Mouse (Mus musculus): ENCODE results near the gene Ndufb3. TPM values are rescaled to one million over a fixed set of nuclear protein-coding genes. Genes with fewer than 3 reads are reported as not detected.
"Not testable (repeated sequence)": the region's sequence is repeated elsewhere in the genome, so short reads cannot be mapped to it uniquely, and the experiment has no call there.

Gene Ndufb3
- total RNA-seq (2021), result 100 to 1,000 TPM; 109 to 114 TPM
- long read RNA-seq, experiment 1, transcript Ndufb3-201 (3 exons, 763 nt), result major isoform, 52 of 262 reads
- long read RNA-seq, experiment 1, partial matches to known transcripts, result 207 of 262 reads
- long read RNA-seq, experiment 1, other reads (novel, unspliced or antisense), result 3 of 262 reads
- long read RNA-seq, experiment 2, transcript Ndufb3-201 (3 exons, 763 nt), result major isoform, 42 of 149 reads
- long read RNA-seq, experiment 2, partial matches to known transcripts, result 106 of 149 reads
- long read RNA-seq, experiment 2, other reads (novel, unspliced or antisense), result 1 of 149 reads

GRCm38 (mm10) chr1:58586171-58586997 is at the start of gene Ndufb3, which contains the start of gene Fam126b:
Gene Ndufb3, plus strand, starts transcription at chr1:58586384.
Gene Fam126b, minus strand, starts transcription at chr1:58586323.
- intact Hi-C loops (cut with DNase I), result loop anchor here (2.0 to 10.0 kb wide), 2 partner anchors 66 to 1182 kb away; partner anchors contain the start of genes Maip1 and Tyw5

GRCm38 (mm10) chr1:58541386-58541785 is 44.8 kb upstream of the Ndufb3 start:
- Histone ChIP-seq H3K27ac (no peak overlapping the region), H3K4me3 (no peak overlapping the region)
- no peak for DNase-seq (ENCODE audit: extremely low spot score in 1 of 2, low spot score in 2 of 2)
- no peak for TF ChIP-seq CTCF (IDR thresholded peaks at IDR 0.05)
- intact Hi-C loops (cut with DNase I), result no loop called here

More at GRCm38 (mm10) chr1:58586171-58586997, at the start of gene Ndufb3, which contains the start of gene Fam126b:
- Histone ChIP-seq H3K27ac (peak within 1 kb of the TSS; percentile 99), H3K4me3 (peak within 1 kb of the TSS; percentile 88)
- TF ChIP-seq CTCF (IDR thresholded peaks at IDR 0.05), result no peak; the same call in 1 of the 2 replicates
- DNase-seq (ENCODE audit: extremely low spot score in 1 of 2, low spot score in 2 of 2), result peak; percentile 87 to 88

DNA sequence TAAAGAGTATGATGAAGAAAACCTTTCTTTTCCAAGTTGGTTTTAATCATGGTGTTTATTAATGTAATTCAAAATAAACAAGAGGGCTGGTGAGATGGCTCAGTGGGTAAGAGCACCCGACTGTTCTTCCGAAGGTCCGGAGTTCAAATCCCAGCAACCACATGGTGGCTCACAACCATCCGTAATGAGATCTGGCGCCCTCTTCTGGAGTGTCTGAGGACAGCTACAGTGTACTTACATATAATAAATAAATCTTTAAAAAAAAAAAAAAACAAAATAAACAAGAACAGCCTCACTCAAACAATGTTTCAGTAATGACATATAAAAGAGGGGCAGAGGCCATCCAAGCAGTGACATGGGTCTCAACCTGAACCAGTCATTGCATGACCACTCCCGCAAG is 25.8 kb upstream of the Ndufb3 start:
- H3K4me3 ChIP-seq; intact Hi-C loops (cut with DNase I); DNase-seq (ENCODE audit: extremely low spot score in 1 of 2, low spot score in 2 of 2); H3K27ac ChIP-seq: not testable (repeated sequence)
- TF ChIP-seq CTCF (IDR thresholded peaks at IDR 0.05), result peak; percentile 14

DNA sequence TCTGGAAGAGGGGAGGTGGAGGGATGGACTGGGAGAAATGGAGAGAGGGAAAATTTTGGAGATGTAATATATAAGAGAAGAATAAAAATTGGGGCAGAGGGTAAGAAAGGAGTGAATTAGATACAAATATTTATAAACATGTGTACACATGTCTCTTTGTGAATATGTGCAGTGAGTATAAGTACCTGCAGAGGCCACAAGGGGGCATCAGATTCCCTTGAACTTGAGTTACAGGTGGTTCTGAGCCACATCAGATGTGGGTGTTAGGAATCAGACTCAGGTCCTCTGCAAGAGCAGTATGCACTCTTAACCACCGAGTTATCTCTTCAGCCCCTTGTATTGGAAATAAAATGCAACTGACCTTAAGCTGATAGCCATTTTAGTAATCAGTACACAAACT is 23.7 kb upstream of the Ndufb3 start:
- intact Hi-C loops (cut with DNase I), result no loop called here
- peak; percentile 70 for TF ChIP-seq CTCF (IDR thresholded peaks at IDR 0.05)
- H3K27ac ChIP-seq, result no peak overlapping the region
- no peak for DNase-seq (ENCODE audit: extremely low spot score in 1 of 2, low spot score in 2 of 2)
- H3K4me3 ChIP-seq, result no peak overlapping the region

DNA sequence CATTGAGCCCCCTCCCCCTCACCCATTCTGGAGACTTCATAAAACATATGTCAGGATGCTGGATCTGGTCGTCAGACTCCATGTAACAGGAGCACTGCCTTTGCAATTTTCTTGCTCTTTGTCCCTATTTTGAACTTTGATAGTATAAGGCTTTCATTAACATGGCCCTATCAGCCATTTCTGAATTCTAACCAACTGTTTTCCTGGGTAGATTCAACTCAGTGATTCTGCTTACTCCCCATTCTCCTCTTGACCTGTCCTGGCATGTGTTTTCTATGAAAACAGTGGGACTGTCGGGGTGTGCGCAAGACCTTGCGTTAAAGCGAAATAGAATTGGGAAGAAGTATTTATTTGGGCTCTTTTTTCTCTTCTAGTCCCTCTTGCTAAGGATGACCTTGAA is 21.2 kb upstream of the Ndufb3 start:
- no peak for DNase-seq (ENCODE audit: extremely low spot score in 1 of 2, low spot score in 2 of 2)
- Histone ChIP-seq H3K27ac (no peak overlapping the region), H3K4me3 (no peak overlapping the region)
- intact Hi-C loops (cut with DNase I), result no loop called here
- no peak for TF ChIP-seq CTCF (IDR thresholded peaks at IDR 0.05)

- Histone ChIP-seq H3K4me3 (no peak overlapping the region), H3K27ac (no peak overlapping the region)
- no peak for TF ChIP-seq CTCF (IDR thresholded peaks at IDR 0.05)
- no peak for DNase-seq (ENCODE audit: extremely low spot score in 1 of 2, low spot score in 2 of 2)
- intact Hi-C loops (cut with DNase I), result no loop called here
These were observed 19.6 kb upstream of the Ndufb3 start for GRCm38 (mm10) chr1:58566621-58567020.

DNA sequence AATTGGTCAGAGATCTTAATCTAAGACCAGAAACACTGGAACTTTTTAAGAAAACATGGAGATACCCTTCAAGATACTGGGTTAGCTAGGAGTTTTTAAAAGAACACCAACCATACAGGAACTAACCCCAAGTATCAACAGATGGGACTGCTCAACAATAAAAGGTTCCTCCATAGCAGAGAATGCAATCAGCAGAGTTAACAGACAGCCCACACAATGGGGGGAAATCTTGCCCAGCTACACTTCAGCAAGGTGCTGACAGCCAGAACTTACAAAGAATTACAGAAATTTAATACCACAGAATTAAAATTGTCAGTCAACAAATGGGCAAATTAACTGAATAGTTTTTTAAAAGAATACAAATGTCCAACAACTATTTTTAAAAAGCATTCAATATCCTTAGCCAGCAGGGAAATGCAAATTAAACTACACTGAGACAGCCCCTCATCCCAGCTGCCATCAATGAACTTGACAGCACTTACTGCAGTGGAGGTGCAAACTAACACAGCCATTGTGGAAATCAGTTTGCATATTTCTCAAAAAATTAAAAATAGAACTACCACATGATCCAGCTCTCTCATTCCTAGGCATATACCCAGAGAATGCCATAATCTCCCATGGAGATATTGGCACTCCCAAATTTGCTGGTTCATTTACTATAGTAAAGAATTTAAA is 17.6 kb upstream of the Ndufb3 start:
- Histone ChIP-seq H3K4me3 (no peak overlapping the region), H3K27ac (no peak overlapping the region)
- TF ChIP-seq CTCF (IDR thresholded peaks at IDR 0.05), result no peak
- DNase-seq (ENCODE audit: extremely low spot score in 1 of 2, low spot score in 2 of 2), result no peak
- intact Hi-C loops (cut with DNase I), result no loop called here

- intact Hi-C loops (cut with DNase I), result no loop called here
- Histone ChIP-seq H3K27ac (no peak overlapping the region), H3K4me3 (no peak overlapping the region)
- no peak for DNase-seq (ENCODE audit: extremely low spot score in 1 of 2, low spot score in 2 of 2)
- TF ChIP-seq CTCF (IDR thresholded peaks at IDR 0.05), result no peak
These were observed 15.7 kb upstream of the Ndufb3 start for GRCm38 (mm10) chr1:58570437-58570836.

- no peak for DNase-seq (ENCODE audit: extremely low spot score in 1 of 2, low spot score in 2 of 2)
These were observed 7.0 kb upstream of the Ndufb3 start for GRCm38 (mm10) chr1:58579179-58579578.

GRCm38 (mm10) chr1:58582611-58583010 is 3.6 kb upstream of the Ndufb3 start:
- Histone ChIP-seq H3K4me3 (no peak overlapping the region), H3K27ac (no peak overlapping the region)
- no peak for DNase-seq (ENCODE audit: extremely low spot score in 1 of 2, low spot score in 2 of 2)
- TF ChIP-seq CTCF (IDR thresholded peaks at IDR 0.05), result no peak
- intact Hi-C loops (cut with DNase I), result loop anchor here (10.0 kb wide), 1 partner anchor 1178 kb away; the partner anchor contains the start of genes Maip1 and Tyw5

More at GRCm38 (mm10) chr1:58579179-58579578, 7.0 kb upstream of the Ndufb3 start:
- intact Hi-C loops (cut with DNase I), result no loop called here
- TF ChIP-seq CTCF (IDR thresholded peaks at IDR 0.05), result peak; percentile 50
- Histone ChIP-seq H3K4me3 (no peak overlapping the region), H3K27ac (no peak overlapping the region)

DNA sequence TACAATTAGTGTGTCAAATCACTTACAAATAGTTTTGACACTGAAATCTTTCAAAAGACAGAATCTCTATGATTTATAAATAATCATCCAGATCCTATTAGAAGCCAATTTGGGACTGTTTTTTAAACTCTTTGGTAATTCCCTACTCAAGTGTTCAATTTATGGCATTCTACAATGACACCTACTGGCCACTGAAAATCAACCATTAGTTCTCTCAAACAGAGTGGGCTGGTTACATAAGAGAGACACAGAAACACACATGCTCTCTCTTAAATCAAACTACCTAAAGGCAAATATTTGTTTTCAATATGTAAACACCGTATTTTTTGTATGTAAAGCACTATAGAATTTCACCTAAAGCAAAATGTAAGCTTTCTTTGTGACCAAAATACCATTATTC is 1.9 kb upstream of the Ndufb3 start:
- DNase-seq (ENCODE audit: extremely low spot score in 1 of 2, low spot score in 2 of 2), result no peak
- TF ChIP-seq CTCF (IDR thresholded peaks at IDR 0.05), result peak; percentile 52
- H3K27ac ChIP-seq, result peak overlapping the region; percentile 37; the same call in 1 of the 2 replicates
- intact Hi-C loops (cut with DNase I), result loop anchor here (10.0 kb wide), 1 partner anchor 1179 kb away; the partner anchor contains the start of genes Maip1 and Tyw5
- peak overlapping the region; percentile 88 for H3K4me3 ChIP-seq

Data from left cerebral cortex, adult 2 months (tissue).